Mouse (Mus musculus) embryonic facial prominence, embryonic 13.5 days (tissue): ENCODE measurements around the gene Klhl29. TPM values are rescaled to one million over a fixed set of nuclear protein-coding genes. Genes with fewer than 3 reads are reported as not detected.

Experiments
- ATAC-seq: fragments of 200-750 bp; cut with Nextera tagmentation; 2 replicates; pipeline ENCODE4 v1.8.0; 2017; ENCODE audit warnings: low read depth; ENCODE audit not compliant: insufficient number of reproducible peaks, insufficient read depth, low FRiP score, low TSS enrichment
- H3K27ac ChIP-seq: fragments of 300-500 bp; sonication (generic); 2 replicates; pipeline ENCODE4 v1.5.1; 2015; ENCODE audit warnings: moderate library complexity, mild to moderate bottlenecking, inconsistent platforms
- H3K27me3 ChIP-seq: fragments of 300-500 bp; sonication (generic); 2 replicates; pipeline ENCODE4 v1.6.1; 2015; ENCODE audit warnings: mild to moderate bottlenecking, inconsistent platforms
- H3K36me3 ChIP-seq: fragments of 300-500 bp; sonication (generic); 2 replicates; pipeline ENCODE4 v1.6.1; 2015; ENCODE audit warnings: mild to moderate bottlenecking, inconsistent platforms
- H3K4me1 ChIP-seq: fragments of 300-500 bp; sonication (generic); 2 replicates; pipeline ENCODE4 v1.6.1; 2015; ENCODE audit warnings: inconsistent platforms
- H3K4me2 ChIP-seq: fragments of 300-500 bp; sonication (generic); 2 replicates; pipeline ENCODE4 v1.6.1; 2015; ENCODE audit warnings: moderate library complexity, mild to moderate bottlenecking, inconsistent platforms
- H3K4me3 ChIP-seq: fragments of 300-500 bp; sonication (generic); 2 replicates; pipeline ENCODE4 v1.5.1; 2015; ENCODE audit warnings: mild to moderate bottlenecking, inconsistent platforms
- H3K9ac ChIP-seq: fragments of 300-500 bp; sonication (generic); 2 replicates; pipeline ENCODE4 v1.6.1; 2015; ENCODE audit warnings: mild to moderate bottlenecking, inconsistent platforms
- H3K9me3 ChIP-seq: fragments of 300-500 bp; sonication (generic); 2 replicates; pipeline ENCODE4 v1.6.1; 2016; ENCODE audit warnings: inconsistent platforms
- whole genome bisulfite sequencing: fragments of 180-500 bp; shearing (Covaris S2); methylation state at CpG from one replicate; pipeline ENCODE4 v1.1.7; 2015; ENCODE audit warnings: mixed read lengths; 5-methylcytosine and 5-hydroxymethylcytosine counted together
- polyA plus RNA-seq: library from polyadenylated mRNA; unstranded; fragments of >200 nt; fragmentation: Nextera tagmentation; extraction: Ambion mirVana; gene quantifications from 2 replicates; pipeline ENCODE4 v1.2.1, GENCODE M21; 2015

Klhl29 gene
- polyA plus RNA-seq, 1 experiment from 2014 or later: 2.0 TPM

DNA sequence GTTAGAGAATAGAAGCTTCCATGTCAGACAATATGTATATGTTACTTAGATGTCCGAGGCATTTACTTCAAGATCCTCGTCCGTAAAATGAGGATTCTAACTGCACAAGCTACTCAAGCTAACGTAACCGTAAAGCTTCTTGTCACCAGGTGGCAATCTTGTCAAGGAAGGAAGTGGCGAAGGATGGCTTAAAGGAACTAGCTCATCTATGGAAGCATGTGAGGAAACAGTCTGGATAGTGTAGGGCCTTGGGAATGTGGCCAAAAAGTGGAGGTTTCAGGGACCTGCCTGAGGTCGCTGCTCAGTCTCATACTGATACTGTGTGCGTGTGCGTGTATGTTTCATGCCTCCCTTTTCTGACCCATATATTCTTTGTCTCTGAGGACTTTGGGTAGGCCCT is 275.9 kb downstream of the Klhl29 start:
- Histone ChIP-seq H3K4me2 (no peak overlapping the region), H3K4me3 (no peak overlapping the region), H3K27ac (no peak overlapping the region), H3K27me3 (no peaks in the 10 kb centered on the region), H3K36me3 (peaks cover 14% of the 10 kb centered on the region), H3K4me1 (0 out of 2 replicates have a peak, but pooled peaks cover 4% of the 10 kb centered on the region), H3K9me3 (no peaks in the 10 kb centered on the region), H3K9ac (no peak overlapping the region)
- WGBS: 87% methylated on average over 9 of the region's 9 CpGs
- no peak for ATAC-seq

DNA sequence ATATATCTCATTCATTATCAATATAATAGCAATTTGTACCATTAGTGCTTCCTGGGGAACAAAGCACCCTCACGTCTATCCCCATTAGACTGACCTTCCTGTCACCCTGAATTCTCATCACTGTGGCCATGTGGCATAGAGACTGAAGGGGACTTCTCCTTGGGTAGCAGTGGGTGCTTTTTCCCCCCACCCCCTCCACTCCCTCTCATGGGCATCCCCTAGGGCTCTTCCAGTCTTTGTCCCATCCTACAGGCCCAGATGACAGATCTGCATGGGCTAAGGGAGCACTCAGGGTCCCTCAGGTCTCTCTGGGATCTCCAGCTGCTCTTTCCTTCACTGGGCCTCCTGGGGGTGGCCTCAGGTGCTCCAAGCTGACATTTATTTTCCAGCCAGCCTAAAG is 286.8 kb downstream of the Klhl29 start:
- H3K4me3 ChIP-seq: no peak overlapping the region
- no peak overlapping the region for H3K4me2 ChIP-seq
- WGBS: 65% methylated on average over 1 of the region's 1 CpGs
- H3K4me1 ChIP-seq: peaks cover 6% of the 10 kb centered on the region; the same call in 1 of the 2 replicates
- H3K9me3 ChIP-seq: no peaks in the 10 kb centered on the region
- no peak overlapping the region for H3K9ac ChIP-seq
- H3K36me3 ChIP-seq: peaks cover 53% of the 10 kb centered on the region
- H3K27ac ChIP-seq: no peak overlapping the region
- no peaks in the 10 kb centered on the region for H3K27me3 ChIP-seq
- no peak for ATAC-seq

DNA sequence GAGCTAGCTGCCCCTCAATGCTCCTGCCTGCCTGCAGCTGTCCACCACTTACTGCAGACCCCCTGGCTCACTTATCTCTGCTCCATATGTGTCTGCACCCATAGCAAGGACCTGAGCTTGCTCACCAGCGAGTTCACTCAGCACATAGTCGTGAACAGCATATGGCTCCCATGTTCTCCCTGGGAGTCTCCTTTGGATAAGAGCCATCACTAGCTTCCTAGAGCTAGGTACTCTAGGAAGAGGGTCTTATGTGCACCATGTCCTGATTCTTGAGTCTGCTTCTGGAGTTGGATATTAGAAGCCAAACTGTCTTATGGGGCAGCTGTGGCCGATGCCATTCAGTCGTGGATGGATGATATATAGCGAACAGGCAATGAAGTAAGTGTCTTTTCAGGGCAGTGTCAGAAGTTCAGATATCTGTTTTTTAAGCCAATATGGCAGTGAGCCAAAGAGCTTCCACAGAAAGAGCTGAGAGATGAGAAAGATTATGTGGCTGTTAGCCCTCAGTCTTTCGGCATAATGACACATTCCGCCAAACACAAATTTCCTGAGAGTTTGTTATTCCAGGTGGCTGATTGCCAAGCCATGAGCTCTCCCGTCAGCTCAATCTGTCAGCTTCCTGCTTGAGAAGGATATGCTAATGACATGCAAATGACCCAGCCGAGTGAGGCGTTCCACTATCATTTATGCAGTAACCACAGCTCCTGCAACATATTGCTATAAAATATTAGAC is 287.5 kb downstream of the Klhl29 start:
- ATAC-seq: no peak
- Histone ChIP-seq H3K9me3 (no peaks in the 10 kb centered on the region), H3K36me3 (peaks cover 53% of the 10 kb centered on the region), H3K4me1 (peaks cover 6% of the 10 kb centered on the region; the same call in 1 of the 2 replicates), H3K27me3 (no peaks in the 10 kb centered on the region), H3K27ac (no peak overlapping the region), H3K9ac (no peak overlapping the region), H3K4me3 (no peak overlapping the region), H3K4me2 (no peak overlapping the region)
- 45% methylated on average over 10 of the region's 10 CpGs for WGBS

DNA sequence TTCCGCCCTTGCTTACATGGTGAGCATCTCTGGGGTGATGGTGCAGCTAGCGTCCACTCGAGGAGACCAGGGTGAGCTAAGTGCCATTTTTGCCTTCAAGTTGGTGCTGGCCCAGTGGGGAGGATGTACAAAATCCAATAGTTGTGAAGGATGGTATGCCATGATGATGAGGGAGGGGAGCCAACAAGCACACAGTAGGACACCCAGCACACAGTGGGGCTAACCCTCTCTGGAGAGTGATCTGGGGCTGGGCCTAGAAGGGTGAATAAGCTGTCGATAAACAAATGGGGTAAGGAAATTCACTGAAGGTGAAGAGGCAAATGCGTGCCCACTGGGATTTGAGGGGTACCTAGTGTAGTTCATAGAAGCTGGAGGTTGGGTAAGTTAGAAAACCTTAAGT is 290.8 kb downstream of the Klhl29 start:
- H3K4me3 ChIP-seq: no peak overlapping the region
- H3K9ac ChIP-seq: no peak overlapping the region
- no peak for ATAC-seq
- H3K36me3 ChIP-seq: peaks cover 44% of the 10 kb centered on the region
- H3K27ac ChIP-seq: no peak overlapping the region
- 92% methylated on average over 5 of the region's 5 CpGs for whole genome bisulfite sequencing
- H3K4me2 ChIP-seq: no peak overlapping the region
- H3K4me1 ChIP-seq: peaks cover 6% of the 10 kb centered on the region; the same call in 1 of the 2 replicates
- no peaks in the 10 kb centered on the region for H3K9me3 ChIP-seq
- no peaks in the 10 kb centered on the region for H3K27me3 ChIP-seq

DNA sequence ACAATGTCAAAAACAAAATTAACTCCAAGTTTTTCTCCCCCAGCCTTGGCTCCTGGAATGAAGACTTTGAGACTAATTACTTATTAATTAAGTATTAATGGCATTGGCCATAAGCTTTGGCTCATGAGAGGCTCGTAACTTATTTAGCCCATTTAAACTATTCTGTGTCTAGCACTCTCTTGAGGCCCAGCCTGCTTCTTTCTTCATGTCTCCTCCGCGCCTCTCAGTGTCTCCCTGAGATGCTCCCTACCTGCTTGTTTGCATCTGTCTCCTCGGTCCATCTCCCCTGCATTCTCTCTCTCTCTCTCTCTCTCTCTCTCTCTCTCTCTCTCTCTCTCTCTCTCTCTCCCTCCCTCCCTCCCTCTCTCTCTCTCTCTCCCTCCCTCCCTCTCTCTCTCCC is 294.0 kb downstream of the Klhl29 start:
- no peak for ATAC-seq
- H3K4me1 ChIP-seq: no peaks in the 10 kb centered on the region
- no peak overlapping the region for H3K4me2 ChIP-seq
- no peak overlapping the region for H3K27ac ChIP-seq
- no peaks in the 10 kb centered on the region for H3K9me3 ChIP-seq
- H3K4me3 ChIP-seq: no peak overlapping the region
- peaks cover 36% of the 10 kb centered on the region for H3K36me3 ChIP-seq
- no peaks in the 10 kb centered on the region for H3K27me3 ChIP-seq
- 92% methylated on average over 4 of the region's 4 CpGs for WGBS
- H3K9ac ChIP-seq: no peak overlapping the region

DNA sequence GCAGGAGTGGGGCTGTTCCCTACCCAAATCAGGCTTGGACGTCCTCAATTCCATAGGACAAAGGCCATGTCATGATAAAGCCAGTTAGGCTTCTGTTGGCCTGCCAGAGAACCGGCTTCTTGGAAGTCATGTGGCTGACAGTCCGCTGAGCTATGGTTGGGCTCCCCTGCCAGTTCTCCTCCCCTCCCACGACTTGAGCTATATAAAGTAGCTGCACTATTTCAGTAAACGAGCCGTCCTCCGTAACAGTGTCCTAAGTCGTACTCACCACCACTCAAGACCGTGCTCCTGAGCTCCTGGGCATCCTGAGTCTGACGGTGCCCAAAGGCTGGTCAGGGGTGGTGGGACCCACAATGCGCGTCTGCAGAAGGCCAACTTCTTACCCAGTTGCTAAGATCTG is 302.3 kb downstream of the Klhl29 start:
- no peak for ATAC-seq
- Histone ChIP-seq H3K4me1 (no peaks in the 10 kb centered on the region), H3K9me3 (no peaks in the 10 kb centered on the region), H3K27me3 (no peaks in the 10 kb centered on the region), H3K9ac (no peak overlapping the region), H3K27ac (no peak overlapping the region), H3K4me3 (no peak overlapping the region), H3K4me2 (no peak overlapping the region), H3K36me3 (no peaks in the 10 kb centered on the region)
- WGBS: 87% methylated on average over 12 of the region's 12 CpGs

DNA sequence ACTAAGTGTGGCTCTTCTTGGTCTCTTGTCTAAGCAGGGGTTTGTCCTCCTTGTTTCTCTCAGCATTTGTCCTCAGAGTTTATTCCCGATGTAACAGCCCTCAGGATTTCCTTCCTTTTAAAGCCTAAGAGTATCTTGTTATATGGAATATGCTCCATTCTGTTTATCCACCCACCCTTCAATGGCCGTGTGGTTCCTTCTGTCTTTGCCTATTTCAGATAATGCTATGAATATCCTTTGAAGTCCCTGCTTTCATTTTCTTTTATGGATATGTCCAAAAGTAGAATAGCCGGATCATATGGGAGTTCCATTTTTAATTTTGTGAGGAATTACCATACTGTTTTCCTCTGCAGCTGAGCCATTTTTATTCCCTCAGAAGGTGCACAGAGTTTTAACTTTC is 305.4 kb downstream of the Klhl29 start:
- H3K9me3 ChIP-seq: no peaks in the 10 kb centered on the region
- WGBS: 66% methylated on average over 3 of the region's 3 CpGs
- H3K9ac ChIP-seq: no peak overlapping the region
- no peak overlapping the region for H3K4me2 ChIP-seq
- no peak for ATAC-seq
- no peak overlapping the region for H3K4me3 ChIP-seq
- no peak overlapping the region for H3K27ac ChIP-seq
- no peaks in the 10 kb centered on the region for H3K36me3 ChIP-seq
- no peaks in the 10 kb centered on the region for H3K4me1 ChIP-seq
- H3K27me3 ChIP-seq: no peaks in the 10 kb centered on the region

DNA sequence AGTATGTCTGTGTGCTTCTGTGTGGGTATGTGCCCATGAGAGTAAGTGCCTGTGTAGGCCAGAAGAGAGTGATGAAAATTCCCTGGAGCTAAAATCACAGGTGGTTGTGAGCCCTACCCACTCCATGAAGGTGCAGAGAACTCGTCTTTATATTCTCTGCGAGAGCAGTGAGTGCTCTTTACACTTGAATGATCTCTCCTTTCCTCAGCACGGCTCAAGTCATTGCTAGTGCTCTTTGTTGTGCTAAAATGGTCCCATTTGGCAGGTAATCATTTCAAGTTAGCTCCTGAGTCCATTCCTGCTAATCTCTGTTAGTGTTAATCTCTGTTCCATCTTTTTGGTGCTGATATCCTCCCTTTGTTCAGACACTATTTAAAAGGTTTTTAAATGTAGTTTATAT is 307.9 kb downstream of the Klhl29 start:
- no peak overlapping the region for H3K27ac ChIP-seq
- WGBS: 54% methylated on average over 3 of the region's 3 CpGs
- no peak for ATAC-seq
- H3K27me3 ChIP-seq: no peaks in the 10 kb centered on the region
- H3K4me1 ChIP-seq: no peaks in the 10 kb centered on the region
- H3K9me3 ChIP-seq: no peaks in the 10 kb centered on the region
- no peak overlapping the region for H3K4me2 ChIP-seq
- H3K4me3 ChIP-seq: no peak overlapping the region
- no peak overlapping the region for H3K9ac ChIP-seq
- H3K36me3 ChIP-seq: no peaks in the 10 kb centered on the region

DNA sequence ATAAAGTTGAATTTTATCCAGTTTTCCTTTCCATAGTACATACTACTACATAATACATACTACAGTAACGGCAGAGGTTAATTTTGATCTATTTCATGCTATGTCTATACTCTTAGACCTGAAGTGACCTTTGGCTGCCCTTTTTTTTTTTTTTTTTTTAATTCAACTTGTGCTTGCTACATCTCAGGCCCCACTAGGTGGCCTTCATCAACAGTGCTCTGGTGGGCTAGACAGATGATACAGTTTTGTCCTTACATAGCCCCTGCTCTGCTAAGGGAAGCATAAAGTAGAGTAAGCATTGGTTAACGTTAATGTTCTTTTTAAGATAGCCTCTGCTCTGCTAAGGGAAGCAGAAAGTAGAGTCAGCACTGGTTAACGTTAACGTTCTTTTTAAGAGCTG is 327.4 kb downstream of the Klhl29 start:
- Histone ChIP-seq H3K9me3 (peaks cover 22% of the 10 kb centered on the region), H3K4me2 (no peak overlapping the region), H3K4me1 (no peaks in the 10 kb centered on the region), H3K27ac (no peak overlapping the region), H3K4me3 (no peak overlapping the region), H3K27me3 (no peaks in the 10 kb centered on the region), H3K36me3 (peaks cover 18% of the 10 kb centered on the region), H3K9ac (no peak overlapping the region)
- no peak for ATAC-seq
- 94% methylated on average over 4 of the region's 4 CpGs for WGBS

DNA sequence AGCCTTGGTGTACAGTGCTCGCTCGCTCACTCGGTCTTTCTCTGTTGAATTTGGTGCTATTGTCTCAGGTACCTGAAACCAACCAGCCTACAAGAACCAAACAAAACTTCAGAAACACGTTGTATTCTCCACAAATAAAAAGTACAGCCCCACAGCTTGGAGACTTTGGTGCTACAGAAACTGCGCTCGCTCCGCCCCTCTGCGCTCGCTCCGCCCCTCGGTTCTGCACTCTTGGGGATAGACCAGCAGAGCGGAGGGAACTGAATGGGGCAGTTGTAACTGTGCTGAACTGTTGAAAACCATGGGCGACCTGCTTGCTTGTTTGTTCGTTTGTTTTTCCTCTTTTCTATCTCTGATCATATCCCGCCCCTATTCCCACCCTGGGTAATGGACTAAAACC is 331.3 kb downstream of the Klhl29 start:
- 87% methylated on average over 15 of the region's 15 CpGs for WGBS
- no peaks in the 10 kb centered on the region for H3K9me3 ChIP-seq
- H3K9ac ChIP-seq: no peak overlapping the region
- no peak overlapping the region for H3K4me2 ChIP-seq
- H3K4me3 ChIP-seq: no peak overlapping the region
- no peak for ATAC-seq
- no peaks in the 10 kb centered on the region for H3K27me3 ChIP-seq
- no peak overlapping the region for H3K27ac ChIP-seq
- peaks cover 38% of the 10 kb centered on the region for H3K36me3 ChIP-seq
- no peaks in the 10 kb centered on the region for H3K4me1 ChIP-seq

DNA sequence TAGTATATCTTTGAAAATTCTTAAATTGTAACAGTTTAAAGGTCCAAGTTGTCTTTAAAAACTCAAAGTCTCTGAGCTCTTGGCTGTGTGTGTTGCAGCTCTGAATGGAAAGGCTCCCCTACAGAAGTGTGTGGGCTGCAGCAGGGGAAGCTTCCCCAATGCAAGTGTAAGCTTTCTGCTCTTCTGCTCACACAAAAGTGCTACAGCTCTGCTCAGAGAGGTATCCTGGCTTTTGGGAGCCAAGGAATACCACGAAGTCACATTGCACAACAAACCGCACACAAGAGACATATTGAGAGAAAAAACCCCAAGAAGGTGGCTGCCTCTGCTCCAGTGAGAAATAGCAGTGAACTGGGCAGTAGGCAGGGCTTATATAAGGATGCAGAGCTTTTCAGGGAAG is 337.5 kb downstream of the Klhl29 start:
- Histone ChIP-seq H3K27me3 (no peaks in the 10 kb centered on the region), H3K4me1 (no peaks in the 10 kb centered on the region), H3K4me2 (no peak overlapping the region), H3K27ac (no peak overlapping the region), H3K4me3 (no peak overlapping the region), H3K36me3 (peaks cover 60% of the 10 kb centered on the region), H3K9ac (no peak overlapping the region), H3K9me3 (no peaks in the 10 kb centered on the region)
- ATAC-seq: no peak
- 92% methylated on average over 2 of the region's 2 CpGs for WGBS

DNA sequence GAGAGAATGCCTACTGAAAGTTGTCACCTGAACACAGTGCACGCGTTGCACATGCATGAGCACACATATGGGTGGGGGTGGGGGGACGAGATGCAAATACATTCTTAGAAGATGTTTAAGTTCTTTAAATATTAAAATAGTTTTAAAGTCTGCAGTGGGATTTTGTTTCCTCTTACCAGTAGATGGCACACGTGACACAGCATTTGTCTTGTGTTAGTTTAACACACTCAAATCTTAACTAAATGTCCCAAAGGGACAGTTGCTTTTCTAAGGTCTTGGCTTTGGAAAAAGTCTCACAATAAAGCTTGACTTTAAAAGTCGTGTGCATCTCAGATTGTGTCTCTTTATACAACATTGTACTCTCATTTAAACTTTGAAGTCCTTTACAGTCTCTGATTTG is 346.4 kb downstream of the Klhl29 start:
- Histone ChIP-seq H3K36me3 (peaks cover 46% of the 10 kb centered on the region), H3K4me3 (no peak overlapping the region), H3K27ac (no peak overlapping the region), H3K9me3 (no peaks in the 10 kb centered on the region), H3K9ac (no peak overlapping the region), H3K4me1 (no peaks in the 10 kb centered on the region), H3K27me3 (no peaks in the 10 kb centered on the region), H3K4me2 (no peak overlapping the region)
- 79% methylated on average over 5 of the region's 5 CpGs for WGBS
- ATAC-seq: no peak
